Mouse (Mus musculus): ENCODE measurements around the gene Kif2c. TPM values are rescaled to one million over a fixed set of nuclear protein-coding genes. Genes with fewer than 3 reads are reported as not detected.

The Kif2c gene
- 2.5 and 2.7 TPM in 2 replicates for polyA plus RNA-seq (2012; rRNA removed)

- no peaks in the 10 kb centered on the region for H3K36me3 ChIP-seq (ENCODE audit: control insufficient read depth, insufficient read depth, low read length)
- no peak; the same call in none of the 2 replicates for TF ChIP-seq POLR2A (IDR thresholded peaks at IDR 0.05; ENCODE audit: low read depth, low read length)
- H3K27ac ChIP-seq (ENCODE audit: insufficient read depth, low read length): peak within 1 kb of the TSS; percentile 66
- H3K4me1 ChIP-seq (ENCODE audit: control insufficient read depth, insufficient read depth, insufficient read length): peaks cover 3% of the 10 kb centered on the region; the same call in 1 of the 2 replicates
- WGBS: 2% methylated on average over 42 of the region's 42 CpGs
- peak within 1 kb of the TSS; percentile 64 for H3K4me3 ChIP-seq (ENCODE audit: extremely low read depth, insufficient read depth, insufficient read length)
- no peaks in the 10 kb centered on the region for H3K27me3 ChIP-seq (ENCODE audit: control insufficient read depth, insufficient read depth, low read length)
- peak; percentile 78 to 88 for DNase-seq (ENCODE audit: low read depth in 1 of 2, low spot score in 2 of 2)
These were observed at the start of gene Kif2c for GRCm38 (mm10) chr4:117181863-117182758. TSS of gene Kif2c (minus strand) at chr4:117182639.

- 80% methylated on average over 2 of the region's 2 CpGs for WGBS
- no peak overlapping the region for H3K4me3 ChIP-seq (ENCODE audit: extremely low read depth, insufficient read depth, insufficient read length)
- H3K4me1 ChIP-seq (ENCODE audit: control insufficient read depth, insufficient read depth, insufficient read length): no peaks in the 10 kb centered on the region
- H3K27ac ChIP-seq (ENCODE audit: insufficient read depth, low read length): no peak overlapping the region
- H3K36me3 ChIP-seq (ENCODE audit: control insufficient read depth, insufficient read depth, low read length): no peaks in the 10 kb centered on the region
- DNase-seq (ENCODE audit: low read depth in 1 of 2, low spot score in 2 of 2): no peak
- TF ChIP-seq CTCF (IDR thresholded peaks at IDR 0.05; ENCODE audit: extremely low read depth, insufficient read depth, insufficient read length, insufficient replicate concordance) (no peak), POLR2A (IDR thresholded peaks at IDR 0.05; ENCODE audit: low read depth, low read length) (no peak)
- H3K27me3 ChIP-seq (ENCODE audit: control insufficient read depth, insufficient read depth, low read length): no peaks in the 10 kb centered on the region
These were observed 48.8 kb upstream of the Kif2c start for GRCm38 (mm10) chr4:117231208-117231607.

DNA sequence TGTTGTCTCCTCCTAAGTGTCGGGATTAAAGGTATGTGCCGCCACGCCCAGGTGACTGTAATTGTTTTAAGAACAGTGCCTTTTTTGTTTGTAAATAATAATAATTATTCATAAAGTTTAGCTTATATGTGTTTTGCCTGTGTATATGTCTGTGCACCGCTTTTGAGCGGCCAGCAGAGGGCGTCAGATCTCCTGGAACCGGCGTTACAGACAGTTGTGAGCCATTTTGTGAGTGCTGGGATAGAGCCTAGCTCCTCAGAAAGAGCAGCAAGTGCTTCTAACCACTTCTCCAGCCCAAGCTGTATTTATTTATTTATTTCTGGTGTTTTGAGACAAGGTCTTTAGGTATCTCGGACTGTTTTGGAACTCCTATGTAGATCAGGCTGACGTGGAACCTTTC, 47.9 kb upstream of the Kif2c start:
- 67% methylated on average over 10 of the region's 10 CpGs for WGBS
- H3K27me3 ChIP-seq (ENCODE audit: control insufficient read depth, insufficient read depth, low read length): no peaks in the 10 kb centered on the region
- DNase-seq (ENCODE audit: low read depth in 1 of 2, low spot score in 2 of 2): no peak
- H3K27ac ChIP-seq (ENCODE audit: insufficient read depth, low read length): no peak overlapping the region
- no peak overlapping the region for H3K4me3 ChIP-seq (ENCODE audit: extremely low read depth, insufficient read depth, insufficient read length)
- no peaks in the 10 kb centered on the region for H3K36me3 ChIP-seq (ENCODE audit: control insufficient read depth, insufficient read depth, low read length)
- TF ChIP-seq CTCF (IDR thresholded peaks at IDR 0.05; ENCODE audit: extremely low read depth, insufficient read depth, insufficient read length, insufficient replicate concordance) (no peak), POLR2A (IDR thresholded peaks at IDR 0.05; ENCODE audit: low read depth, low read length) (no peak)
- no peaks in the 10 kb centered on the region for H3K4me1 ChIP-seq (ENCODE audit: control insufficient read depth, insufficient read depth, insufficient read length)

DNA sequence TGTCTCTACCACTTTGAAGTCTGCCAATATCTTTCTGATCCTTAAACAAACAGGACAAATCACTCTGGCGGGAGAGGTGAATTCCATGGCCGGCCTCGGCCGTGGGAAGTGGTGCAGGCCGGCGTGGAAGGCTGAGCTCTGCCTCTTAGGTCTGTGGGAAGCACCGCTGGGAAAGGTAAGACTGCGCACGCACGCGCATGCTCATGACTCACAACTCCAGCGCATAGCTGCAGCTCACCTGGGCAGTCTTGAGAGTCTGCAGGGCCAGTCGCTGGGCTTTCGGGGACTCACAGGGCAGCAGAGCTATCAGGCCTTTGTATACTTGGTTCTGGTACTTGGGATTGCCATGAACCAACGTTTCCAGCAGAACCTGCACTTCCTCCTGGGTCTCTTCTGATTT, 47.2 kb upstream of the Kif2c start:
- 86% methylated on average over 15 of the region's 15 CpGs for WGBS
- no peak for DNase-seq (ENCODE audit: low read depth in 1 of 2, low spot score in 2 of 2)
- no peaks in the 10 kb centered on the region for H3K4me1 ChIP-seq (ENCODE audit: control insufficient read depth, insufficient read depth, insufficient read length)
- no peaks in the 10 kb centered on the region for H3K27me3 ChIP-seq (ENCODE audit: control insufficient read depth, insufficient read depth, low read length)
- no peak overlapping the region for H3K27ac ChIP-seq (ENCODE audit: insufficient read depth, low read length)
- TF ChIP-seq POLR2A (IDR thresholded peaks at IDR 0.05; ENCODE audit: low read depth, low read length) (no peak), CTCF (IDR thresholded peaks at IDR 0.05; ENCODE audit: extremely low read depth, insufficient read depth, insufficient read length, insufficient replicate concordance) (no peak)
- H3K36me3 ChIP-seq (ENCODE audit: control insufficient read depth, insufficient read depth, low read length): no peaks in the 10 kb centered on the region
- no peak overlapping the region for H3K4me3 ChIP-seq (ENCODE audit: extremely low read depth, insufficient read depth, insufficient read length)

- no peak for DNase-seq (ENCODE audit: low read depth in 1 of 2, low spot score in 2 of 2)
- no peaks in the 10 kb centered on the region for H3K36me3 ChIP-seq (ENCODE audit: control insufficient read depth, insufficient read depth, low read length)
- no peak overlapping the region for H3K27ac ChIP-seq (ENCODE audit: insufficient read depth, low read length)
- no peaks in the 10 kb centered on the region for H3K27me3 ChIP-seq (ENCODE audit: control insufficient read depth, insufficient read depth, low read length)
- peaks cover 2% of the 10 kb centered on the region; the same call in 1 of the 2 replicates for H3K4me1 ChIP-seq (ENCODE audit: control insufficient read depth, insufficient read depth, insufficient read length)
- TF ChIP-seq CTCF (IDR thresholded peaks at IDR 0.05; ENCODE audit: extremely low read depth, insufficient read depth, insufficient read length, insufficient replicate concordance) (no peak), POLR2A (IDR thresholded peaks at IDR 0.05; ENCODE audit: low read depth, low read length) (no peak)
- no peak overlapping the region for H3K4me3 ChIP-seq (ENCODE audit: extremely low read depth, insufficient read depth, insufficient read length)
These were observed 42.8 kb upstream of the Kif2c start for GRCm38 (mm10) chr4:117225250-117225649.

GRCm38 (mm10) chr4:117224122-117224521, 41.7 kb upstream of the Kif2c start:
- WGBS: 91% methylated on average over 8 of the region's 8 CpGs
- Histone ChIP-seq H3K27ac (ENCODE audit: insufficient read depth, low read length) (no peak overlapping the region), H3K4me3 (ENCODE audit: extremely low read depth, insufficient read depth, insufficient read length) (no peak overlapping the region), H3K36me3 (ENCODE audit: control insufficient read depth, insufficient read depth, low read length) (no peaks in the 10 kb centered on the region), H3K27me3 (ENCODE audit: control insufficient read depth, insufficient read depth, low read length) (no peaks in the 10 kb centered on the region), H3K4me1 (ENCODE audit: control insufficient read depth, insufficient read depth, insufficient read length) (peaks cover 2% of the 10 kb centered on the region; the same call in 1 of the 2 replicates)
- DNase-seq (ENCODE audit: low read depth in 1 of 2, low spot score in 2 of 2): no peak
- TF ChIP-seq POLR2A (IDR thresholded peaks at IDR 0.05; ENCODE audit: low read depth, low read length): no peak
- TF ChIP-seq CTCF (IDR thresholded peaks at IDR 0.05; ENCODE audit: extremely low read depth, insufficient read depth, insufficient read length, insufficient replicate concordance): no peak

GRCm38 (mm10) chr4:117223001-117223400, 40.6 kb upstream of the Kif2c start:
- H3K4me1 ChIP-seq (ENCODE audit: control insufficient read depth, insufficient read depth, insufficient read length): peaks cover 2% of the 10 kb centered on the region; the same call in 1 of the 2 replicates
- H3K27me3 ChIP-seq (ENCODE audit: control insufficient read depth, insufficient read depth, low read length): no peaks in the 10 kb centered on the region
- DNase-seq (ENCODE audit: low read depth in 1 of 2, low spot score in 2 of 2): no peak
- no peak overlapping the region for H3K27ac ChIP-seq (ENCODE audit: insufficient read depth, low read length)
- no peak overlapping the region for H3K4me3 ChIP-seq (ENCODE audit: extremely low read depth, insufficient read depth, insufficient read length)
- no peak for TF ChIP-seq CTCF (IDR thresholded peaks at IDR 0.05; ENCODE audit: extremely low read depth, insufficient read depth, insufficient read length, insufficient replicate concordance)
- no peak for TF ChIP-seq POLR2A (IDR thresholded peaks at IDR 0.05; ENCODE audit: low read depth, low read length)
- 40% methylated on average over 5 of the region's 5 CpGs for WGBS
- H3K36me3 ChIP-seq (ENCODE audit: control insufficient read depth, insufficient read depth, low read length): no peaks in the 10 kb centered on the region
